Mouse (Mus musculus) left cerebral cortex, adult 2 months (tissue): ENCODE measurements around the gene Fam13c. TPM values are rescaled to one million over a fixed set of nuclear protein-coding genes. Genes with fewer than 3 reads are reported as not detected.
A peak's percentile ranks its signal among the peaks of the same experiment; 100 is the strongest.

ENCODE experiments used
- DNase-seq, 2 experiments: peaks; one replicate each; pipeline ENCODE4 v3.0.0; 2021 to 2022; ENCODE audit warnings: low spot score in 2 of 2, mixed read lengths in 1 of 2; ENCODE audit errors: extremely low spot score in 1 of 2
- H3K27ac ChIP-seq: fragments of 200-600 bp; 2 replicates; pipeline ENCODE4 v1.8.1; 2022
- H3K4me3 ChIP-seq: fragments of 200-600 bp; 2 replicates; pipeline ENCODE4 v1.8.1; 2022
- CTCF ChIP-seq: fragments of 200-600 bp; IDR thresholded peaks from 2 replicates; pipeline ENCODE4 v1.8.1; 2022; ENCODE audit warnings: antibody characterized with exemption, mild to moderate bottlenecking, moderate library complexity
- intact Hi-C: fragments of 180-260 bp; cut with DNase I; formaldehyde crosslinking; loops from one replicate; pipeline ENCODE4 v1.15.1; 2025
- total RNA-seq, 2 experiments: library from RNA; stranded (reverse); gene quantifications; 2 replicates each; pipeline ENCODE4 v1.2.3; 2021

Gene Fam13c
- total RNA-seq, 2 experiments from 2014 or later = 56.5 to 69.2 TPM

GRCm38 (mm10) chr10:70470836-70471235 lies 30.6 kb downstream of the Fam13c start:
- H3K27ac ChIP-seq = no peak overlapping the region
- intact Hi-C loops = no loop called here
- no peak overlapping the region for H3K4me3 ChIP-seq
- no peak for DNase-seq
- TF ChIP-seq CTCF = no peak

- TF ChIP-seq CTCF = no peak
- Histone ChIP-seq H3K27ac (peak overlapping the region; percentile 32), H3K4me3 (no peak overlapping the region)
- no peak for DNase-seq
- intact Hi-C loops = no loop called here
These were observed 37.5 kb downstream of the Fam13c start for GRCm38 (mm10) chr10:70477741-70478145.

GRCm38 (mm10) chr10:70483736-70484135 lies 43.5 kb downstream of the Fam13c start:
- DNase-seq = no peak
- no peak overlapping the region for H3K4me3 ChIP-seq
- intact Hi-C loops = loop anchor here (5.0 kb wide), 1 partner anchor 41 kb away; the partner anchor contains the start of gene Fam13c
- TF ChIP-seq CTCF = no peak
- peak overlapping the region; percentile 83 for H3K27ac ChIP-seq

- no peak for DNase-seq
- no peak for TF ChIP-seq CTCF
- peak overlapping the region; percentile 83 for H3K27ac ChIP-seq
- intact Hi-C loops = loop anchor here (5.0 kb wide), 1 partner anchor 42 kb away; the partner anchor contains the start of gene Fam13c
- no peak overlapping the region for H3K4me3 ChIP-seq
These were observed 44.4 kb downstream of the Fam13c start for GRCm38 (mm10) chr10:70484568-70485286.

GRCm38 (mm10) chr10:70485287-70485612 lies 45.0 kb downstream of the Fam13c start:
- TF ChIP-seq CTCF = no peak
- H3K27ac ChIP-seq = peak overlapping the region; percentile 86
- DNase-seq = no peak
- no peak overlapping the region for H3K4me3 ChIP-seq
- intact Hi-C loops = no loop called here

- no peak for TF ChIP-seq CTCF
- peak overlapping the region; percentile 50 for H3K27ac ChIP-seq
- intact Hi-C loops = no loop called here
These were observed 46.4 kb downstream of the Fam13c start for GRCm38 (mm10) chr10:70486651-70487050.

GRCm38 (mm10) chr10:70493891-70494290 lies 53.6 kb downstream of the Fam13c start:
- intact Hi-C loops = no loop called here
- Histone ChIP-seq H3K4me3 (no peak overlapping the region), H3K27ac (peak overlapping the region; percentile 60; the same call in 1 of the 2 replicates)
- TF ChIP-seq CTCF = no peak
- DNase-seq = no peak

More at GRCm38 (mm10) chr10:70486651-70487050, 46.4 kb downstream of the Fam13c start:
- no peak overlapping the region for H3K4me3 ChIP-seq
- DNase-seq = no peak

- Histone ChIP-seq H3K4me3 (no peak overlapping the region), H3K27ac (peak overlapping the region; percentile 60)
- intact Hi-C loops = no loop called here
- DNase-seq = no peak
- TF ChIP-seq CTCF = no peak
These were observed 54.2 kb downstream of the Fam13c start for GRCm38 (mm10) chr10:70494441-70494840.

- intact Hi-C loops = no loop called here
- DNase-seq = no peak
- Histone ChIP-seq H3K27ac (peak overlapping the region; percentile 36; the same call in 1 of the 2 replicates), H3K4me3 (no peak overlapping the region)
- no peak for TF ChIP-seq CTCF
These were observed 55.1 kb downstream of the Fam13c start for GRCm38 (mm10) chr10:70495106-70496104.

GRCm38 (mm10) chr10:70496938-70497337 lies 56.7 kb downstream of the Fam13c start:
- H3K4me3 ChIP-seq = no peak overlapping the region
- no peak overlapping the region for H3K27ac ChIP-seq
- no peak for TF ChIP-seq CTCF
- intact Hi-C loops = no loop called here
- no peak for DNase-seq

- Histone ChIP-seq H3K4me3 (no peak overlapping the region), H3K27ac (peak overlapping the region; percentile 5; the same call in 1 of the 2 replicates)
- no peak for TF ChIP-seq CTCF
- DNase-seq = peak in 1 of 2 experiments; percentile 9
- intact Hi-C loops = no loop called here
These were observed 58.0 kb downstream of the Fam13c start for GRCm38 (mm10) chr10:70498328-70498727.

- peak in 1 of 2 experiments; percentile 4 for DNase-seq
- Histone ChIP-seq H3K27ac (peak overlapping the region; percentile 15; the same call in 1 of the 2 replicates), H3K4me3 (no peak overlapping the region)
- TF ChIP-seq CTCF = no peak
- intact Hi-C loops = no loop called here
These were observed 59.0 kb downstream of the Fam13c start for GRCm38 (mm10) chr10:70499246-70499645.
